Mouse (Mus musculus) intestine, embryonic 14.5 days (tissue): Measurements from ENCODE around the gene Ly6g6f. TPM values are rescaled to one million over a fixed set of nuclear protein-coding genes. Genes with fewer than 3 reads are reported as not detected.
A peak's percentile ranks its signal among the peaks of the same experiment; 100 is the strongest.

Source experiments
- ATAC-seq: fragments of 200-750 bp; cut with Nextera tagmentation; replicated peaks from 2 replicates; pipeline ENCODE4 v1.8.0; 2017; ENCODE audit warnings: low read depth, moderate number of reproducible peaks, moderate TSS enrichment, moderate library complexity; ENCODE audit not compliant: low FRiP score, low TSS enrichment
- DNase-seq: peaks from one replicate; pipeline ENCODE4 v3.0.0-alpha.2; 2018; ENCODE audit warnings: low spot score
- H3K27ac ChIP-seq: fragments of 300-500 bp; sonication (generic); 2 replicates; pipeline ENCODE4 v1.5.1; 2014; ENCODE audit warnings: low read depth, mild to moderate bottlenecking, control low read depth
- H3K27me3 ChIP-seq: fragments of 300-500 bp; sonication (generic); replicated peaks from 2 replicates; pipeline ENCODE4 v1.6.1; 2014; ENCODE audit warnings: low read length, control low read depth; ENCODE audit not compliant: control insufficient read depth, insufficient read depth
- H3K36me3 ChIP-seq: fragments of 300-500 bp; sonication (generic); 2 replicates; pipeline ENCODE4 v1.6.1; 2014; ENCODE audit warnings: low read length, control low read depth; ENCODE audit not compliant: control insufficient read depth, insufficient read depth
- H3K4me1 ChIP-seq: fragments of 300-500 bp; sonication (generic); replicated peaks from 2 replicates; pipeline ENCODE4 v1.6.1; 2014; ENCODE audit warnings: low read length, control low read depth, mixed read lengths; ENCODE audit not compliant: control insufficient read depth, insufficient read depth
- H3K4me2 ChIP-seq: fragments of 300-500 bp; sonication (generic); 2 replicates; pipeline ENCODE4 v1.6.1; 2014; ENCODE audit warnings: low read length
- H3K4me3 ChIP-seq: fragments of 300-500 bp; sonication (generic); 2 replicates; pipeline ENCODE4 v1.5.1; 2014; ENCODE audit warnings: low read depth, low read length, control low read depth, mixed read lengths
- H3K9ac ChIP-seq: fragments of 300-500 bp; sonication (generic); 2 replicates; pipeline ENCODE4 v1.6.1; 2014; ENCODE audit warnings: mild to moderate bottlenecking, low read length
- H3K9me3 ChIP-seq: fragments of 300-500 bp; sonication (generic); 2 replicates; pipeline ENCODE4 v1.6.1; 2016; ENCODE audit warnings: low read length, control low read depth; ENCODE audit not compliant: control insufficient read depth
- WGBS: fragments of 180-500 bp; shearing (Covaris S2); extraction: QIAGEN DNeasy Blood & Tissue Kit; methylation state at CpG from one replicate; pipeline ENCODE4 v1.1.7; 2014; 5-methylcytosine and 5-hydroxymethylcytosine counted together
- polyA plus RNA-seq: library from polyadenylated mRNA; unstranded; fragments of >200 nt; fragmentation: Nextera tagmentation; extraction: Ambion mirVana; gene quantifications from 2 replicates; pipeline ENCODE4 v1.2.1, GENCODE M21; 2014

Gene Ly6g6f
- polyA plus RNA-seq, 1 experiment from 2014 or later, result not detected

DNA sequence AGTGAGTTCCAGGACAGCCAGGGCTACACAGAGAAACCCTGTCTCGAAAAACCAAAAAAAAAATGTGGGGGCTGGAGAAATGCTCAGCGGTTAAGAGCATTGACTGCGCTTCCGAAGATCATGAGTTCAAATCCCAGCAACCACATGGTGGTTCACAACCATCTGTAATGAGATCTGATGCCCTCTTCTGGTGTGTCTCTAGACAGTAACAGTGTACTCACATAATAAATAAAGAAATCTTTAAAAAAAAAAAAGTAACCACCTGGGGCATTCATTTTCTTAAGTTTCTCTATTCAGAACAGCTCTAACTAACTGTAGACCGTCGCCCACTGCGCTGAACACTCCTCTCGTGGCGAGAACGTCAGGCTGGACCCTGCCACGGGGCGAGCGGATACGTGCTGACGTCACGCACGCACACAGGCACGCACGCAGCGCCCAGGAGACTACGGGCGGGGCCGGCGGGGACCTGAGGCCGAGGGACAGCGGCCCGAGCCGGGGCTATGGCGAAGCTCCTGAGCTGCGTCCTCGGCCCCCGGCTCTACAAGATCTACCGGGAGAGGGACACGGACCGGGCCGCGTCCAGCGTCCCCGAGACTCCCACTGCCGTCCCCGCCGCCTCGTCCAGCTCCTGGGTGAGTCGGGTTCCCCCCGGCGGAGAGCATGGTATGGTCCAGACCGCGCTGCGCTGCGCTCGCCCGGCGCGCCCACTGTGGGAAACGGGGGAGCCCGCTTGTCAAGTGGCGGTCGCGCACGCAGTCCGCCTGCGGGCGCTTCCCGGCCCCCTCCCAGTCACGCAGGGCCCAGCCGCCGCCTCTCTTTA, 3.6 kb upstream of the Ly6g6f start, which contains the start of gene Abhd16a:
Abhd16a (plus strand) TSS at position 439 of the 820 bp plus-strand sequence.
- Histone ChIP-seq H3K4me3 (peak within 1 kb of the TSS; percentile 62), H3K27ac (peak within 1 kb of the TSS; percentile 98), H3K9ac (peak within 1 kb of the TSS; percentile 89), H3K9me3 (no peaks in the 10 kb centered on the region), H3K36me3 (peaks cover 29% of the 10 kb centered on the region), H3K27me3 (no peaks in the 10 kb centered on the region), H3K4me1 (peaks cover 11% of the 10 kb centered on the region; the same call in 1 of the 2 replicates), H3K4me2 (peak within 1 kb of the TSS; percentile 84)
- DNase-seq (peak; percentile 97), ATAC-seq (peak; percentile 96)
- WGBS, result 4% methylated on average over 58 of the region's 67 CpGs

DNA sequence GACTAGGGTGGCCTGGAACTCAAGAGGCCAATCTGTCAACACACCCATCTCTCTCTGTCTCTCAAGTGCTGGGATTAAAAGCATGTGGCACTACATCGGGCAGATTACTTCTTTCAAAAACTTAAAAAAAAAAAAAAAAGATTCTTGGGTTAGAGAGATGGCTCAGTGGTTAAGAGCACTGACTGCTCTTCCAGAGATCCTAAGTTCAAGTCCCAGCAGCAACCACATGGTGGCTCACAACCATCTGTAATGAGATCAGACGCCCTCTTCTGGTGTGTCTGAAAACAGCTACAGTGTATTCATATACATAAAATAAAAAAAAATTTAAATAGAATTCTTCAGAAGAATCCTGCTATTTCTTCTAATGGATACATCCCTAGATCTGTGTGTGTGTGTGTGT, 2.7 kb upstream of the Ly6g6f start:
- no peaks in the 10 kb centered on the region for H3K9me3 ChIP-seq
- H3K4me2 ChIP-seq, result no peak overlapping the region
- H3K27ac ChIP-seq, result no peak overlapping the region
- DNase-seq (no peak), ATAC-seq (no peak)
- H3K9ac ChIP-seq, result no peak overlapping the region
- no peak overlapping the region for H3K4me3 ChIP-seq
- WGBS, result 62% methylated on average over 2 of the region's 2 CpGs
- peaks cover 22% of the 10 kb centered on the region for H3K36me3 ChIP-seq
- peaks cover 11% of the 10 kb centered on the region; the same call in 1 of the 2 replicates for H3K4me1 ChIP-seq
- H3K27me3 ChIP-seq, result no peaks in the 10 kb centered on the region

DNA sequence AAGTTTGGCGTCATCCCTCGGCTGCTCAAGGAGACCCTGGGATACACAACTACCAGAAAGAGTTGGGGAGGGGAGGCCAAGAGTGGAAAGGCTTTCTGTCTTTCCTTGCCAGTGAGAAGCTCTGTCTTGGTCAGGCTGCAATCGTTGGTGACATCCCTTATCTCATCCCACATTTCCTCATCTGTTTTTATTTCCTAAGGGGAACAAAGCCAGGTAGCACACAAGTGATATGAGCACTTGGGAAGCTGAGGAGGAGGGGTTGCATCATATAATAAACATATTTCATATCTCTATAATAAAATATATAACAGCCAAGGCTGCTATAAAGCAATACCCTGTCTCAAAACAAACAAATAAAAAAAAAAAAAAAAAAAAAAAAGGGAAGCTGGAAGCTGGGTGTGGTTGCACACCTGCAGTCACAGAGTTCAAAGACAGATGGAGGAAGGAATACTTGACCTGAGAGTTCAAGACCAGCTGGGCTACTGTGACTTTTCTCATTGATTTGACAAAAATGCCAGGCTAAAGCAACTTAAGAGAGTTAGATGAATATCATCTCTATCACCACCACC, 1.4 kb downstream of the Ly6g6f start:
- H3K9me3 ChIP-seq, result no peaks in the 10 kb centered on the region
- H3K9ac ChIP-seq, result no peak overlapping the region
- no peak for ATAC-seq
- DNase-seq, result no peak
- no peak overlapping the region for H3K27ac ChIP-seq
- H3K4me2 ChIP-seq, result no peak overlapping the region
- WGBS, result 73% methylated on average over 3 of the region's 3 CpGs
- no peaks in the 10 kb centered on the region for H3K27me3 ChIP-seq
- H3K4me1 ChIP-seq, result no peaks in the 10 kb centered on the region
- no peak overlapping the region for H3K4me3 ChIP-seq
- no peaks in the 10 kb centered on the region for H3K36me3 ChIP-seq

DNA sequence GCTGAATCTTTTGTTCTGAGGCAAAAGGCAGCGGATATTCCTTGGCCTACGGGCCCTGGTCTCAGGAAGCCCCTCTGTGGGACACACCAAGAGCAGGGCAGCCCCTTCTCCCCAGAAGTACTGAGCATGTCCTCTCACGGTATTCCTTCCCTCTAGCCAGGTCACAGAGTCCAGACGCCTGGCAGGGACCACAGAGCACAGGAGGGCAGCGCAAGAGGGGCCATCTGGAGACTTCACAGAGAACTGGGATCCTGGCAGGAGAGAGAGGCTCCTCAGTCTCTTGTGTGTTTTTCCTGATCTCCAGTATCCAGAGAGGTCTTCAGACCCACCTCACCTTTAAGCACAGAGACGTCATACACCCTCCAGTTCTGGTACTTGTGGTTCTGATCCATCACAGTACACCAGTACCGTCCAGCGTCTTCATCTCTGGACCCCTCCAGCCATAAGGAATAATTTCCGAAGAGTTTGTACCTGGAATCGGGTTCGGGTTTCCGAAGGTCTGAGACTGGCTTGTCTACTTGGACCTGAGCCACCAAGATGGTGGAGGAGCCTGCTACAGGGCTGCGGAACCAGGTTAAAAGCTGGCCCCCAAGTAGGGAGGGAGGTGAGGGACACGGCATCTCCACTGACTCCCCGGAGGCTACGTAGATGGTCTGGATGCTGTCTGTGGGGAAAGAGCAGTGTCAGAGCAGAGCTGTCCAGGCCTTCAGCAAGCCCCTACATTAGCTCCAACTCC, 2.4 kb downstream of the Ly6g6f start:
- Histone ChIP-seq H3K27ac (no peak overlapping the region), H3K9ac (no peak overlapping the region), H3K27me3 (no peaks in the 10 kb centered on the region), H3K4me1 (0 out of 2 replicates have a peak, but pooled peaks cover 2% of the 10 kb centered on the region), H3K36me3 (no peaks in the 10 kb centered on the region), H3K4me3 (no peak overlapping the region), H3K9me3 (no peaks in the 10 kb centered on the region), H3K4me2 (no peak overlapping the region)
- ATAC-seq, result no peak
- no peak for DNase-seq
- 82% methylated on average over 16 of the region's 16 CpGs for WGBS

DNA sequence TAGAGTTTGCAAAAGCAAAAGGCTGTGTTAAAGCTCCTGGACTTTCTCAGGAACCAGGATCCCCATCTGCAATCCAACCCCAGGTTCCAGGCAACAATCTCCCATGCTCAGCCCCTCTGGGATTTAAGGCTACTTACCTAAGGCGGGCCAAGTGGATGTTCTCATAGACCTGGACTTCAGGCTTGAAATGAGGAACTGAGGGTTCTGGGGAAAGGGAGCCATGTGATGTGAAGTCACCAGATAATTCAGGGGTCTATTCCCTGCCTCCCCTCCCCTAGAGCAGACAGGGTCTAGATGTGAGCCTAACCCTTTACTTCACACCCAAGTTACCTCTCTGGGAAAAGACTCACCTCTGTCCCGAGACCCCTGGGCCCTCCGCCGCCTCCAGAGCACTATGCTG, 4.7 kb downstream of the Ly6g6f start:
- Histone ChIP-seq H3K4me1 (peaks cover 6% of the 10 kb centered on the region; the same call in 1 of the 2 replicates), H3K4me3 (no peak overlapping the region), H3K9ac (no peak overlapping the region), H3K27ac (no peak overlapping the region), H3K36me3 (no peaks in the 10 kb centered on the region), H3K9me3 (no peaks in the 10 kb centered on the region), H3K4me2 (no peak overlapping the region), H3K27me3 (no peaks in the 10 kb centered on the region)
- 86% methylated on average over 4 of the region's 4 CpGs for WGBS
- ATAC-seq, result no peak
- DNase-seq, result no peak

DNA sequence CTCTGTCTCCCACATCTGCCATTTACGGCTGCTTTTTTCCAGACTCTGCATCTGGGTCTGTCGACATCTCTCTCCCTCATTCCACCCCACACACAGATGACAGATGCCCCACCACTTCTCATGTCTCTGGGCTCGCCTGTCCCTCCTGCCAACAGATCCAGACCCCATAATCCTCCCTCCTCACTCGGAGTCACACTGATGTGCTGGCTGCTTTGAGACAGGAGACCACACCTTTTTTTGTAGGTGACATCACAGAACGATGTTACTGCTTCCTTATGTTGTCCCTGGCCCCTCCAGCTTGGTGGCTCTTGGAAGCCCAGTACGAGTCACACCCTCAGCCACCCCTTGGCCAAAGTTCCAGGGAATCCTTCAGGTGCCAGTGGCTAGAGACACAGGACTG, 5.2 kb downstream of the Ly6g6f start:
- no peaks in the 10 kb centered on the region for H3K9me3 ChIP-seq
- no peak overlapping the region for H3K9ac ChIP-seq
- H3K4me2 ChIP-seq, result no peak overlapping the region
- peaks cover 6% of the 10 kb centered on the region; the same call in 1 of the 2 replicates for H3K4me1 ChIP-seq
- ATAC-seq (no peak), DNase-seq (no peak)
- H3K4me3 ChIP-seq, result no peak overlapping the region
- H3K27ac ChIP-seq, result peak overlapping the region; percentile 43; the same call in 1 of the 2 replicates
- H3K27me3 ChIP-seq, result no peaks in the 10 kb centered on the region
- 35% methylated on average over 6 of the region's 6 CpGs for WGBS
- H3K36me3 ChIP-seq, result no peaks in the 10 kb centered on the region

DNA sequence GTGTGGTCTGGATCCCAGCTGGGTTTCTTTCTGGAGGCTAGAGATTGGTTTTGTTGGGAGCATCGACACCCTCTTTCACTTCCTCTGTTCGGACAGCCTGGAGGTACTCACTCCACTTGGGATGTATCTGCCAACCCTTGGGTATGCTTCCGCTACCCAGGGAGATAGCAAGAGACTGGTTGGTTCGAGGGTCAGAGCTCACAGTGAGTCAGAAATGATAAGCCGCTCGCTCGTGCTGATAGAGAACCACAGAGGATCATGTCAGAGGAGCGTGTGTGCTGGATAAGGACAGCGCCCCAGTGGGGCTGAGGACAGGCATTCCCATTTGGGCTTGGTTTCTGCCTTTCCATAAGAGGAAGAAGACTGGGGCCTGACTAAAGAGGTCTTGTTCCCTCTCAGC, 5.6 kb downstream of the Ly6g6f start:
- Histone ChIP-seq H3K27ac (peak overlapping the region; percentile 43; the same call in 1 of the 2 replicates), H3K36me3 (no peaks in the 10 kb centered on the region), H3K4me2 (no peak overlapping the region), H3K9ac (no peak overlapping the region), H3K9me3 (no peaks in the 10 kb centered on the region), H3K27me3 (no peaks in the 10 kb centered on the region), H3K4me1 (peaks cover 6% of the 10 kb centered on the region; the same call in 1 of the 2 replicates), H3K4me3 (no peak overlapping the region)
- ATAC-seq (peak; percentile 61), DNase-seq (peak; percentile 69)
- WGBS, result 50% methylated on average over 9 of the region's 9 CpGs

DNA sequence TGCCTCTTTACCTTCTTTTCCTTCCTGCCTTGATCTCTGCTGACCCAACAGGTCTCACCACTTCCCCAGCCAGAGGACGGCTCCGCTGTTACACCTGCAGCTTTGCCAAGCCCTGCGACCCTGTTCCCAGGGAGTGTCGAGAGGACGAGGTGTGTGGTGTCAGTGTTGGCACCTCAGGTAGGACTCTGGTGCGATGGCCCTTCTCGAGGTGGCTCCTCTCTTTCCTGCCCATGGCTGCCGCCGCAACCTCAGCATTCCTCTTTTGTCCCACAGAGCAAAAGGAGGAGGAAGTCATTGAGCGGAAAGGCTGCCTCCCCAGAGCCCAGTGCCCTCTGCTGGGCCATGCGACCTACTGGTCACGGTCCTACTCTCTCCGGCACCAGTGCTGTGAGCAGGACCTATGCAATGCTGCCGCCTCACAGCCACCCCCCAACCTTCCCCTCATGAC, 7.6 kb downstream of the Ly6g6f start, which contains the start of gene Ly6g6d:
Ly6g6d (minus strand) TSS at position 280 of the 448 bp plus-strand sequence.
- WGBS, result 13% methylated on average over 14 of the region's 14 CpGs
- peak; percentile 33; the same call in 1 of the 2 replicates for ATAC-seq

More for the DNA sequence above, 7.6 kb downstream of the Ly6g6f start, which contains the start of gene Ly6g6d:
- peak within 1 kb of the TSS; percentile 7; the same call in 1 of the 2 replicates for H3K27ac ChIP-seq
- no peak for DNase-seq
- no peaks in the 10 kb centered on the region for H3K27me3 ChIP-seq
- H3K4me2 ChIP-seq, result peak within 1 kb of the TSS; percentile 33
- H3K4me1 ChIP-seq, result peaks cover 10% of the 10 kb centered on the region
- no peak within 1 kb of the TSS for H3K9ac ChIP-seq
- H3K9me3 ChIP-seq, result no peaks in the 10 kb centered on the region
- H3K4me3 ChIP-seq, result peak within 1 kb of the TSS; percentile 6; the same call in 1 of the 2 replicates
- H3K36me3 ChIP-seq, result no peaks in the 10 kb centered on the region
